Mouse (Mus musculus) olfactory bulb, adult 2 months (tissue): ENCODE results near the gene Foxp1.

ENCODE experiments used
- CTCF ChIP-seq: fragments of 200-500 bp; IDR thresholded peaks from 2 replicates; pipeline ENCODE4 v1.5.1; 2012; ENCODE audit warnings: low read depth, mild to moderate bottlenecking, low read length, moderate library complexity; ENCODE audit not compliant: insufficient read depth
- POLR2A ChIP-seq: fragments of 200-500 bp; IDR thresholded peaks from 2 replicates; pipeline ENCODE4 v1.6.1; 2012; ENCODE audit warnings: mild to moderate bottlenecking, low read depth, low read length, moderate library complexity; ENCODE audit not compliant: insufficient read depth

- TF ChIP-seq POLR2A (no peak), CTCF (no peak)
Observed at GRCm38 (mm10) chr6:99031321-99031903, 491.1 kb downstream of the Foxp1 start.
